Mouse (Mus musculus): ENCODE results near the gene Spdye4b. TPM values are rescaled to one million over a fixed set of nuclear protein-coding genes. Genes with fewer than 3 reads are reported as not detected.
"Not testable (repeated sequence)": the region's sequence is repeated elsewhere in the genome, so short reads cannot be mapped to it uniquely, and the experiment has no call there.

Spdye4b gene
- not detected in 2 replicates for total RNA-seq (2021)
- long read RNA-seq, result 0 reads

GRCm38 (mm10) chr5:143180255-143181076 lies at the start of gene Spdye4b, which contains the start of gene Rbak:
Spdye4b (plus strand) TSS chr5:143181017.
Rbak (minus strand) TSS chr5:143180775.
- peak; percentile 90 for DNase-seq

GRCm38 (mm10) chr5:143132935-143133514 lies 47.8 kb upstream of the Spdye4b start:
- DNase-seq, result no peak

GRCm38 (mm10) chr5:143134216-143135010 lies 46.4 kb upstream of the Spdye4b start:
- not testable (repeated sequence) for DNase-seq

- DNase-seq, result no peak
Observed at GRCm38 (mm10) chr5:143135042-143135441, 45.8 kb upstream of the Spdye4b start.

- DNase-seq, result no peak
Observed at GRCm38 (mm10) chr5:143137580-143137979, 43.2 kb upstream of the Spdye4b start.

GRCm38 (mm10) chr5:143147481-143147880 lies 33.3 kb upstream of the Spdye4b start, which contains the start of gene Olfr718-ps1:
Olfr718-ps1 (minus strand) TSS chr5:143147581.
- no peak for DNase-seq

- DNase-seq, result no peak
Observed at GRCm38 (mm10) chr5:143148661-143149060, 32.2 kb upstream of the Spdye4b start.

- DNase-seq, result no peak
Observed at GRCm38 (mm10) chr5:143149536-143149935, 31.3 kb upstream of the Spdye4b start.

GRCm38 (mm10) chr5:143150044-143150443 lies 30.8 kb upstream of the Spdye4b start:
- DNase-seq, result no peak

GRCm38 (mm10) chr5:143153756-143154155 lies 27.1 kb upstream of the Spdye4b start:
- no peak for DNase-seq

GRCm38 (mm10) chr5:143155534-143155933 lies 25.3 kb upstream of the Spdye4b start:
- no peak for DNase-seq

- DNase-seq, result no peak
Observed at GRCm38 (mm10) chr5:143165508-143166070, 15.2 kb upstream of the Spdye4b start.

GRCm38 (mm10) chr5:143175970-143176369 lies 4.8 kb upstream of the Spdye4b start:
- DNase-seq, result no peak

GRCm38 (mm10) chr5:143177541-143178200 lies 3.1 kb upstream of the Spdye4b start:
- no peak for DNase-seq

- DNase-seq, result no peak
Observed at GRCm38 (mm10) chr5:143179179-143179578, 1.6 kb upstream of the Spdye4b start.

GRCm38 (mm10) chr5:143188014-143188413 lies 7.2 kb downstream of the Spdye4b start:
- DNase-seq, result not testable (repeated sequence)

- no peak for DNase-seq
Observed at GRCm38 (mm10) chr5:143192806-143193205, 12.0 kb downstream of the Spdye4b start.

- DNase-seq, result not testable (repeated sequence)
Observed at GRCm38 (mm10) chr5:143194747-143195146, 13.9 kb downstream of the Spdye4b start.

- DNase-seq, result no peak
Observed at GRCm38 (mm10) chr5:143195166-143195565, 14.3 kb downstream of the Spdye4b start.

GRCm38 (mm10) chr5:143196506-143196905 lies 15.7 kb downstream of the Spdye4b start:
- peak; percentile 52 for DNase-seq

GRCm38 (mm10) chr5:143205015-143205414 lies 24.2 kb downstream of the Spdye4b start:
- no peak for DNase-seq

GRCm38 (mm10) chr5:143213832-143214231 lies 33.0 kb downstream of the Spdye4b start:
- DNase-seq, result no peak

Data from adrenal gland, postnatal 25 days (tissue).